Mouse (Mus musculus): ENCODE results near the gene Yrdc. TPM values are rescaled to one million over a fixed set of nuclear protein-coding genes. Genes with fewer than 3 reads are reported as not detected.

Gene Yrdc
- 10 to 100 TPM; 38.3 to 39.3 TPM for total RNA-seq (2021)
- long read RNA-seq, experiment 1, transcript Yrdc-202 (4 exons, 724 nt), result minor isoform, 9 of 63 reads
- long read RNA-seq, experiment 1, transcript Yrdc-201 (5 exons, 1,634 nt), result major isoform, 51 of 63 reads
- long read RNA-seq, experiment 1, partial matches to known transcripts, result 0 of 63 reads
- long read RNA-seq, experiment 1, other reads (novel, unspliced or antisense), result 3 of 63 reads
- long read RNA-seq, experiment 2, transcript Yrdc-201 (5 exons, 1,634 nt), result major isoform, 53 of 60 reads
- long read RNA-seq, experiment 2, partial matches to known transcripts, result 0 of 60 reads
- long read RNA-seq, experiment 2, other reads (novel, unspliced or antisense), result 4 of 60 reads

DNA sequence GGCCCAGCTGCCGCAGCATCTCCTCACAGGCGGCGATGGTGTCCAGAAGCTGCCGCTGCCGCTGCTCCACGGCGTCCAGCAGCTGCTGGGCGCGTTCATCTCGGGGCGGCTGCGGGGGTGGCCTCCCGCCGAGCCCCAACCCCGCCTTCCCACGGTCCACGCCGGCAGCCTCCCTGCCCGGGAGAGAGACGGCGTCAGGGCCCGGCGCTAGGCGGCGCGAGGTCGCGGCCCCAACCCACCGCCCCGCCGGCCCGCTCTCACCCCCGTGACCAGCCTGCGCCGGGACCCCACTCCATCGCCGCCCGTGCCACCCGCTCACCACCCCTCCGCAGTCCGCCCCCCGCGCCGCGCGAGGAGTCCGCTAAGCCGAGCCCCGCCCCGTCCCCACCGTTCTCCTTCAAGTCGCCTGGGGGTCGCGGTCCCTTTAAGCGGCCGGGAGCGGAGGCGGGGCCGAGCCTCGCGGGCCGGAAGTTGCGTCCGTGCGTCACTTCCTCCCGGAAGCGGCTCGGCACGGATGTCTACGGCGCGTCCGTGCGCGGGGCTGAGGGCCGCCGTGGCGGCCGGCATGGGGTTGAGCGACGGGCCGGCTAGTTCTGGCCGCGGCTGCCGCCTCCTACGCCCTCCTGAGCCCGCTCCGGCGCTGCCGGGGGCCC is at the start of gene Yrdc:
Gene Yrdc (plus strand): TSS at position 419 of the 653 bp plus-strand sequence.
- peak; percentile 93 to 94 for DNase-seq (ENCODE audit: low spot score in 2 of 2)

DNA sequence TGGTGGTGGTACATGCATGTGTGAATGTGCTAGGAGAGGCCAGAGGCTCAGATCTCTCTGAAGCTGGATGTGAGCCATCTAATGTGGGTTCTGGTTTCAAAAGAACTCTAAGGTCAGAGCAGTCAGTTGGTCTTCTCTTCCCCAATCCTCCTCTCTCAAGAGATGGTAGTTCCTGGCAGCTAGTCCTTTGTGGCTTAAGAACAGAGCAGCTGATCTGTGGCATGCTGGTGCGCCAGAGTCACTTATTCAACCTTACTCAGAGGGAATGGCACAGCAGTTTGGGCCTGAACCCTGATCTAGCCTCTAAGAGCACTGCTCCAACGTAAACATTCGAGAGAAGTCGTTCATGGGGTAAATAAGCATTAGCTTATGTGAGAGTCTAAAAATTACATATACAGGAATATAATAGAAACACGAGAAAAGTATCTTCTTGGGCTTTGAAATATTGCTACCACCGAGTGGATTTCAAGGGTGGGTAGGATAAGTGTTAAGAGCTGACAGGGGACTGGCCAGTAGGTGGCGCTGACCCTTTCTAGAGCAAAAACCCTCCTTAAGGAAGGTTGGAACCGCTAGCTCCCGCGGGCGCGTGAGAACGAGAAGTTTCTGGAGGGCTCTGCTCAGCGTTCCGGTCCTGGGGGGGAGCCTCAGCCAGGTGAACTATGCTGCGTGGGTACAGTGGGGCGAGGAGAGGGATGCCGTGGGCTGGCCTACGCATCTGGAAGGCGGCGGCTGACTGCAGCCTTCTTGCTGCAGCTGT is 48.7 kb upstream of the Yrdc start, which contains the start of gene Mtf1:
Gene Mtf1 (plus strand): TSS at position 553 of the 757 bp plus-strand sequence.
- peak; percentile 86 to 94 for DNase-seq (ENCODE audit: low spot score in 2 of 2)

DNA sequence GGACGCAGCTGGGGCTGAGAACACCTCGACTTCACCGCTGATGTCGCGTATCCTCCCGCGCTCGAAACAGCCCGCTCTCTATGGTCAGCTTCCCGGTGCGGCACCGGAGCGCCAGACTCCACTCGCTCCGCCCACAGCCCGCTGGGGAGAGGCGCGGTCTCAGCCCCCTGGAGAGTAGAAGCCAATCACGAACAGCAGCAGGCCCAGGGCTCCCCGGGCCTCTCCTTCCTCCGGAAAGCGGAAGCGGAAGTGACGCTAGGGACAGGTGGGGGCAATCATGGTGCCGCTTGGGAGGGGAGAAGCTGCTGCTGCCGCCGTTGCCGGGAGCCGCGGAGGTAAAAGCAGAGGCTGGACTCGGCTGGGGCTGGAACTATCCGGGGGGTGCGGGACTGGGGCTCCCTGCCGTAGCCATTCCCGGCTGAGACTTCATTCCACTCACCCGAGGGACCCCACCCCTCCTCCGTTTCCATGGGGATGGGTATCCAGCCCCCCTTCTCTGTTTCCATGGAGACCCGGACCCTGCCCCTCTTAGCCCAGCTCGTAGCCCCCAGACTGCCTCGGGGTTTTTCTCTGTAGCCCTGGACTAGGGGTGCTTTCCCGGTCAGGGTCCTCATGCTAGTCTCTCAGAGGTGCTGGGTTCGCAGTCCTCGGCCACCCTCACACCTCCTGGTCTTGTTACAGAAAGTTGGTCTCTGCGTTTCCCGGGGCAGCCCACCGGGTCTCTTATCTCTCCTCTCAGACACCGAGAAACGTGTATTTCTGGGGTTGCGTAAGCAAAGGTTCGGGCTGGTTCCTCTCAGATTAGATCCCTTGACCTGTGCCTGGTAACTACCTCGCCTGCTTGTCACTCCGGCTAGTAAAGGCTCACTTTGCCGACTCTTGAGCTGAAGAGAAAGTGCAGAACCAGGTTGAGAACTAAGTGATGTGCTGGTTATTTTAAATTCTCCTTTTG is 47.9 kb upstream of the Yrdc start:
- peak; percentile 96 to 97 for DNase-seq (ENCODE audit: low spot score in 2 of 2)

DNA sequence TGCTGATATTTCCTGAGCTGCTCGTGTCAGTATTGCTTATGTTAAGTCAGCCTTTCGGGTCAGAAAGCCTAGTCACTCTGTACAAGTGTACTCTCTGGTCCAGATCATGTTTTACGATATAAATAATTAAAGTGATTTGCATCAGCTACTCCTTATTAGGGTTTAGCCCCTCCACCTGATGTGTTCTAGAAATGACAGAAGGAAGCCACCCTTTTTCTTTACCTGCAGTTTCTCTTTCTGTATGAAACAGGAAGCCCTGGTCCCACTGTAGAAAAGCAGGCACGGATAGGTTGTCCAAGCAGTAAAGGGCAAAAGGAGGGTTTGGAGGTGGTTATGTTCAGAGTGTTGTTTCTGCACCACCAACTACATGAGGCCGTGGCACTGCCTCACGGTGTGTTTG is 47.1 kb upstream of the Yrdc start:
- DNase-seq (ENCODE audit: low spot score in 2 of 2), result no peak

DNA sequence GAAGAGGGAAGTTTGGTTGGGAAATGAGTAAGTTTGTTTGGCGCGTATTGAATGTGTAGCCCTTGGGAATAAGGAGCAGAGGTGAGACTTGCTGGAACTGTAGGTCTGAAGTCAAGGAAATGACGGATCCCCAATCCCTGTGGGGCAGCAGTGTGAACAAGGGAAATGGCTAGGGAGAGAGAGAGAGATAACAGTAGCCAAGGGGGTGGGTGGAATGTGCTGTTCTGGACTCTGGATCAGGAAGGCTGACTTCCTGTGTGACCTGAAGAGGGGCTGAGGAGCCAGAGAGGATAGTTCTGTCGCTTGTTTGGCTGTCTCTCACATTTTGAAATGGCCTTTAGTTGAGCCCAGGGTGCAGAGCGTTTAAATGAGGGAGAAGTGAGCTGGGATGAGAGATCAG is 42.0 kb upstream of the Yrdc start:
- DNase-seq (ENCODE audit: low spot score in 2 of 2), result no peak

DNA sequence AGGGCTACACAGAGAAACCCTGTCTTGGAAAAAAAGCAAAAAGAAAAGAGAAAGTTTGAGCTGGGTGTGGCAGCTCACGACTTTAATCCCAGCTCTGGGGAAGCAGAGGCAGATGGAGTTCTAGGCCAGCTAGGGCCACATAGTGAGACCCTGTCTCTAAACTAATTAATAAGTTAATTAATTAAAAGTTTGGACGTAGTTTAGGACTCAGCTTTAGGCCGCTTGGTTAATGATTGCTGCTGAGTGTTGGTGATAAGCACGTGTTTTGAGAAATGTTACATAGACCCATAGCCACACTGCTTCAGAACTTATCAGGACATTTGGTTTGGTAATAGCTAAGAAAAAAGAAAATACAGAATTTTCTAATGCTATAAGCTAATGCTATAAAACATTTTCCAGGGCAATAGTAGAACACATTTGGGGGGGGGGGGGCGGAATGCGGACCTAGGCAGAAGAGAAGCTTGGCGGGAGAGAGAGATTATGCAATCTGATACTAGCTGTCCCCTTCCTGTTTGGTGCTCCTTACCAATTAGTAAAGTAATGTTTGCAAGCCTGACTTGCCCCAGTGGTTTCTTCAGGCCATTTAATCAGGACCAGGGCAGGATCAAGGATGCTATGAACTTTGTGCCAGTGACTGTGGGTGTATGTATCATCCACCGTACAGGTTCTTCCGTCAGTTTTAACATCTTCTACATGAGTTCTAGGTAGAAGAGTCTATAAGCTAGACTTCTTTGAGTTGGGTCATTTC is 41.2 kb upstream of the Yrdc start:
- DNase-seq (ENCODE audit: low spot score in 2 of 2), result no peak

DNA sequence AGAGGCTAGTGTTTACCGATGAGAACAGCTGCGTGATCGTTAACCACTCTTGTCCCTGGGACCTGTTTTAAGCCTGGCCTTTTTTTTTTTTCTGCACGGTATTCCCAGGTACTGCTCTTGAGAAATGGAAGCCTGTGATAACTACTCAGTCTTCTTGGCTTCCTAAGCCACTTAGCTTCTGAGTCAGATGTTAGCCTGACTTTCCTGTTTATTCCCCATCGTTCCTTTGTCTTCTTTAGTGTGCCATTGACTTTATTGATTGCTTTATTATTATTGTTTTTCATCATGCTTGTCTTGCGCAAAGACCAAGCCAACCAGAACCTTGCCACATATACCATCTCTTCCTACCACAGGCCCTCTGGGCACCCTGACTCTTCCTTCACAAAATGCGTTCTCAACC is 40.4 kb upstream of the Yrdc start:
- DNase-seq (ENCODE audit: low spot score in 2 of 2), result no peak

DNA sequence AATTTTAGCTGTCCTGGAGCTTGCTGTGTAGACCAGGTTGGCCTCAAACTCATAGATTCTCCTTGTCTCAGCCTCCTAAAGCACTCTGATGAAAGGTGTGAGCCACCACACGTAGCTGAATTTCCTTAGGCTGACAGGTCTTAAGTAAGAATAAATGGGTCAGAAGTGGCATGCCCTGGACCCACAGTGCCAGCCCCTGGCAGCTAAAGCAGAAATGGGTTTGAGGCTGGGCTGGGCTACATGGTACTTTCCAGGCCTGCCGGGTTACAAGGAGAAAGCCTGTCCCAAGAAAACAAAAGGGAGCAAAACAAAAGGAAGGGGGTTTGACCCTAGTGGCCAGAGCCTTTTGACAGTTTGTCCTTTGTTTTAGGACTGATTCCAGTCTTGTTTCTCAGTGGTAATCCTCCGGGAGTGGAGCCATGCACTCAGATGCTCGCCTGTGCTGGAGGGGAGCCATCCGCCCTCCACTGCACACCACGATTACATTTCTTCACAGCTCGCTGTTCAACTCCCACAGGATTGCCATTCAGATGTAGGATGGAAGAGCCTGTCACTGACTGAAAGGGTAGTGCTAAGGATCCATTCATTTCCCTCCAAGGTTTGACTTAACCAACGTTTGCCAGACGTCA is 39.0 kb upstream of the Yrdc start:
- DNase-seq (ENCODE audit: low spot score in 2 of 2), result peak; percentile 57 to 74

DNA sequence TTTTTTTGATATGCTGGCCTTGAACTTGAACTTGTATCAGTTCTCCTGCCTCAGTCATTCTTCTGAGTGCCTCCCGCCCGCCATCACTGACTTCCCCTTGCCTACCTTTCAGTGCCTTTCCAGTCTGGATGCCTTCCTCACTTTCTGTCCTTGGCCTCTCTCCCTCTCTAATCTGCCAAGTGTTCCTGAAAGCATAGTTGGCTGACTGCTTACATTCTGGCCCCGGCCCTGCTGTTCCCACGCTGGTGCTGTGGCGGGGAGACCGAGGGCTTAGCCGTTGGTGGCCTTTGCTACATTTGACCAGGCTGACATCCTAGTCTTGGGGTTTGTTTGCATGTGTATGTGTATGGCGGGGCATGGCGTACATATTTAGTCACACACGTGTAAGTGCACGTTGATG is 34.6 kb upstream of the Yrdc start:
- DNase-seq (ENCODE audit: low spot score in 2 of 2), result no peak

DNA sequence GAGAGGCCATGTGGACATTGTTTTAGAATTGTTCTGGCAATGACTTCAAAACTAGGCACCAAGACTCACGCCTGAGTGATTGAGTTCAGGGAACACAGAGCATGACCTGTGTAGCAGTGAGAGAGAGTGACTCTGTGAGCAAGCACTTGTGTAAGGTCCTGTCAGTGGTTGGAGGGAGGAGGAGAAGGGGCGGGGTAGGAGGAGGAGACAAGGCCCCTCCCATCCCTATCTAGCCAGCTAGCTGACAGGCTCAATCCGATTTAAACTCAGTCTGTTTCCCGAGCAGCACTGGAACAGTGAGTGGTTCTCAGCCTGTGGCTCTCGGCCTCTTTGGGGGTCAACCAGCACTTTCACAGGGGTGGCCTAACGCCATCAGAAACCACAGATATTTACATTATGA is 32.7 kb upstream of the Yrdc start:
- no peak for DNase-seq (ENCODE audit: low spot score in 2 of 2)

DNA sequence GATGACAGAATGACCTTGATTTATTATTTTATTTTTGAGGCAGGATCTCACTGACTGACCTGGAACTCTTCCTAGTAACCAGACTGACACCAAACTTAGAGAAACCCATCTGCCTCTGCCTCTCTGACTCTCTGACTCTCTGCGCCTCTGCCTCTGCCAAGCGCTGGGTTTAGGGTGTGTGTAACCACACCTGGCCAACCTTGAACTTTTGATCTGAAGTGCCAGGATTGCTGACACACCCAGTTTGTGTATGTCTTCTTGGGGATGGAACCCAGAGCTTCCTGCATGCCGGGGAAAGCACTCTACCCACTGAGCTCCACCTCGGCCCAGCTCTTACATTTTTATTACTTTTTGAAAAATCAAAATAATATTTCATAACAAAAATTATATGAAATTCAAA is 31.6 kb upstream of the Yrdc start:
- no peak for DNase-seq (ENCODE audit: low spot score in 2 of 2)

DNA sequence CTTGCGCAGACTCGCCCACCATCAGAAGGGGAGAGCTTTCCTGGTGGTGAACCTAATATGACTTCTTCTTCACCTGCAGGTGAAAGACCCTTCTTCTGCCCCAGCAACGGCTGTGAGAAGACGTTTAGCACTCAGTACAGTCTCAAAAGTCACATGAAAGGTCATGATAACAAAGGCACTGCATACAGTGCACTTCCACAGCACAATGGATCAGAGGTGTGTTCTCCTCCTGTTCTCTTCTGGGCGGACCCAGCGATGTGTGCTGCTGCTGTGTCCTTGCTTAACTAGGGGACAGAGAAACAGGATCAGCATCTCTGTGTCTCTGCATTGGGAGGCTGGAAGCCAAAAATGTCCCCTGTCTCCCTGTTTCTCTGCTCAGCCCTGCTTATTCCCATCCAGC is 25.5 kb upstream of the Yrdc start:
- DNase-seq (ENCODE audit: low spot score in 2 of 2), result no peak

DNA sequence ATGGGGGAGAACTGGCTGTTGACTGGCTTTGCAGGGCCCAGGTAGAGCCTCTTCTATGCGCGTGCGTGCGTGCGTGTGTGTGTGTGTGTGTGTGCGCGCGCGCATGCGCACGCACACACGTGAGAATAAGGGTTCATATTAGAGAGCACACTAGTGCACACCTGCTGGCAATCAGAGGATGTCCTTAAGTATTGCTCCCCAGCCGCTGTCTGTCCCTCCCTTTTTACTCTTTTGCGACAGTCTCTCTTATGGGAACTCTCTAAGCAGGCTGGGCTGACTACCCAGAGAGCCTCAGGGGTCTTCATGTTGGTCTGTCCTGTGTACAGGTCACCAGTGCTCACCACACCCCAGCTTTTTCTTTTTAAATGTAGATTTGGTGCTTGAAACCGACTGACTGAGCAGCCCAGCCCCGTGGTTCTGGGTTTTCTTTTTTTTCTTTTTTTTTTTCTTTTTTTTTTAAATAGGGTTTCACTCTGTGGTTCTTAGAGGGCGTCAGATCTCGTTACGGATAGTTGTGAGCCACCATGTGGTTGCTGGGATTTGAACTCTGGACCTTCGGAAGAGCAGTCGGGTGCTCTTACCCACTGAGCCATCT is 25.0 kb upstream of the Yrdc start:
- no peak for DNase-seq (ENCODE audit: low spot score in 2 of 2)

DNA sequence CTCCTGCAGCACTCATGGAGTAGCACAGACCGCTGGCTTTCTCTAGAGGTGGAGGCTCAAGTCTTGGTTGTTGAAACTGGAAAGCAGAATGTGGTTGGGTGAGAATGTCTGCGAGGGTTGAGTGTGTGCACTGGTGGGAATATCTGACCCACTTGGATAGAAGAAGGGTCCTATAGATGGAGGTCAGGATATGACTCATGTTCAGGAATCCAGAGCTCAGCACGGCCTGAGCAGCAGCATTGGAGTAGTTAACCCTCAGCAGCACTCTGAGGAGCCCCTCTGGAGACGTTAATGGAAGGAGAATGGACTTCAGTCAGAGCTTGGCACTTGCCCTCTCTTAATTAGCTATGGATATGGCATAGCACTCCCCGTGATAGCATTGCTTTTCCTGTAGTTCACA is 20.8 kb upstream of the Yrdc start:
- no peak for DNase-seq (ENCODE audit: low spot score in 2 of 2)

DNA sequence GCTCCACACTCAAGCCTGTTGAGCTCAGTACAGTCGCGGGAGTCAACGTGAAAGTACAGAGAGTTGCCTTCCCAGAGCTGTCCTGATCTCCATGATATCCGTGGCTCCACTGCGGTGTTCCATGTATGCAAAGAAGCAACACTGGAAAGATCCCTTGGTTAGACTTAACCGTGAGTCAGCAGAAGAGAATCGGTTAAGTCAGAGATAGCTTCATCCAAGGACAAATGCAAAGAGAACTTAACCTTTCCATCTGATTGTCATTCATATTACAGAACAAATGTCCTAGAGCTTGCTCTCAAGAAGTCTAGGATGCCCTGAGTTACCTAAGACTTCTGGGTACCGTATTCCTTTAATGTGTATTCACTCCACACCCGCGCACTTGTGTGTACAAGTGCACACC is 17.7 kb upstream of the Yrdc start:
- DNase-seq (ENCODE audit: low spot score in 2 of 2), result no peak

DNA sequence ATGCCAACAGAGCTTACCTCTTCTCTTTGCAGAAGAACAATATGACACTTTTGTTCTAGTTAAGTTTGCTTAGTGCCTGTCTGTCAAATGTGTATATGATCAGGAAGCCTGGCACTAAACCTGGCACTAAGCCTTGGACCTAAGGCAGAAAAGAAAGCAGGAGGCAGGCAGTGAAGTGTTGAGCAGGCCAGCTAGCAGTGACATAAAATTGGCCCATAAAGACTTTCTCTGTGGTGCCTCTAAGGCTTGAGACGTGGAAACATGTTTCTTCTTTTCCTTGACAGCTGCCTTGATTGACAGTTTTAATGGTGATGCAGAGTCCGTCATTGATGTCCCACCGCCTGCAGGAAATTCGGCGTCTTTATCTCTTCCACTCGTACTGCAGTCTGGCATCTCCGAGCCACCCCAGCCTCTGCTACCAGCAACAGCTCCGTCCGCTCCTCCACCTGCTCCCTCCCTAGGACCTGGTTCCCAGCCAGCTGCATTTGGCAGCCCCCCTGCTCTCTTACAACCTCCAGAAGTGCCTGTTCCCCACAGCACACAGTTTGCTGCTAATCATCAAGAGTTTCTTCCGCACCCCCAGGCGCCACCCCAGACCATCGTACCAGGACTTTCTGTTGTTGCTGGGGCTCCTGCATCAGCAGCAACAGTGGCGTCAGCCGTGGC is 12.3 kb upstream of the Yrdc start:
- DNase-seq (ENCODE audit: low spot score in 2 of 2), result no peak

DNA sequence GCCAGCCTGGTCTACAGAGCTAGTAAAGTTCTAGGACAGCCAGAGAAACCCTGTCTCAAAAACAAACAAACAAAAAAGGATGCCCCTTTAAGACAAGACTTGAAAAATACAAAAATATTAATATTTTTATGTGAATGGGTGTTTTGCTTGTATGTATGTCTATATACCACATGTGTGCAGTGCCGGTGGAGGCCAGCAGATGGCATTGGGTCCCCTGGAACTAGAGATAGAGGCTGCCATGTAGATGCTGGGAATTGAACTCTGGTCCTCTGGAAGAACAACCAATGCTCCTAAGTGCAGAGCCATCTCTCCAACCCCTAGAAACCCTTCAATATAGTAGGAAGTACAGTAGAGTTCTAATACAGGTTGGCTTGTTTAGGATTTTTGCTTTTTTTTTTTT is 9.5 kb upstream of the Yrdc start:
- DNase-seq (ENCODE audit: low spot score in 2 of 2), result no peak

DNA sequence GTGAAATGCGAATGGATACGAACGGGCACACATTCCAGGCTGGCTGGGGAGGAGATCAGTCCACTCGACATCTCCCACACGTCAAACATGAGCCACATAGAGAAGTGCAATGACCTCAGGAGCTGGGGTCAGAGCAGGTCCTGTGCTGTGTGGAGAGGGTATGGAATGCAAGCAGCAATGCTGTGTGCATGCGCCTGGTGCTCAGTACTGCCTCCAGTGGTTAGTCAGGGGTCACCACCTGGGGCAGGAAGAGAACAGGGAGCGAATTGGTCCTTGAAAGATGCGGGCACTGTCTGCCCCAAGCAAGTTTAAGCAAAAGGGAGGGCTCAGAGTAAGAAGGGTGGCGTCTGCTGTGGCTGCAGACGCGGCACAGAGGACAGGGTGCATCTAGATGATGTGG is 7.0 kb upstream of the Yrdc start:
- no peak for DNase-seq (ENCODE audit: low spot score in 2 of 2)

DNA sequence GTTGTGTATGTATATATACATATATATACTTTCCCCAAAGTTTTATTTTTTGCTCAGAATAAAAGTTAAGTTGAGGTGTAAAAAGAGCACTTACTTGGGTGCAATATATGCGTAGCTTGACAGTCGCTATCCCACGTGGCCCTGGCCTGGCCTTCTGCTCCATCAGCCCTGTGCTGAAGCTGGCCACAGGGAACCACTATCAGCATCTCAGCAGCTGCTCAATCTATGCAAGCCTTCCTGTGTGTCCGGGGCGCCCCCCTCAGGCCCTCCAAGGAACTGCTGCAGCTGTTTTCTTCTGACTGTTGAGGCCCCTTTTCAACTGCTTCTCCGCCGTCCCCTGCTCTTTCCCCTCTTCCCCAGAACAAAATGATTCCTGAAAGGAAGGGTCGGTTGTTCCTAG is 2.9 kb upstream of the Yrdc start:
- peak; percentile 84 to 88 for DNase-seq (ENCODE audit: low spot score in 2 of 2)

Data from left cerebral cortex, adult 18-20 months (tissue).